Mouse (Mus musculus): ENCODE measurements around the gene Cd44. TPM values are rescaled to one million over a fixed set of nuclear protein-coding genes. Genes with fewer than 3 reads are reported as not detected.

Cd44 gene
- total and polyA plus RNA-seq, 2 experiments from 2014 or later: 9.3 to 12.5 TPM

DNA sequence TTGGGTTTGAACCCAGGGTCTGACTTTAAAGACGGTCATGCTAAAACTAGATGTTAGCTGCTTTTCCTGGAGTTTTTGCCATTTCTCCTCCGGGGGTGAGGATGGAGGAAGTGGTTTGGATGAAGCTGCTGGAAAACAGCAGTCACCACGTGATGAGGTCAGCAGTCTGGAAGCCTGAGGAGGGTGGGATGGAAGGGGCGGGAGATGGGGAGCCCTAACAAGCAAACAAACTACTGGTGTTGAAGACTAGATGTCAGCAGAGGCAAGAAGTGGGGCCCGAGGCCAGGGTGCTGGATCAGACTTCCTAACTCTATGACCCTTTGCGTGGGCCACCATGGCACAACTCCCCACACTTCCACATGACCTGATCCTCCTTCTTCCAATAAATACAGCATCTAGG is 96.2 kb downstream of the Cd44 start:
- H3K9me3 ChIP-seq (replicated peaks; ENCODE audit: control insufficient read depth, low read length): no peaks in the 10 kb centered on the region
- H3K4me3 ChIP-seq (ENCODE audit: low read depth, low read length): no peak overlapping the region
- H3K36me3 ChIP-seq (replicated peaks; ENCODE audit: control insufficient read depth, insufficient read depth, low read length): no peaks in the 10 kb centered on the region
- H3K9ac ChIP-seq (replicated peaks; ENCODE audit: low read depth, low read length): no peak overlapping the region
- no peak for TF ChIP-seq CTCF (IDR thresholded peaks at IDR 0.05; ENCODE audit: low read depth)
- DNase-seq (ENCODE audit: low spot score): no peak
- H3K27ac ChIP-seq (ENCODE audit: low read depth): no peak overlapping the region
- no peaks in the 10 kb centered on the region for H3K4me1 ChIP-seq (ENCODE audit: control insufficient read depth, insufficient read depth)
- WGBS: 59% methylated on average over 6 of the region's 6 CpGs
- no peak for ATAC-seq (ENCODE audit: insufficient read depth, low read depth)
- H3K4me2 ChIP-seq (ENCODE audit: low read depth, low read length): no peak overlapping the region
- H3K27me3 ChIP-seq (ENCODE audit: control insufficient read depth, insufficient read depth, low read length): no peaks in the 10 kb centered on the region

GRCm38 (mm10) chr2:102804109-102804508 is 97.4 kb downstream of the Cd44 start:
- ATAC-seq (ENCODE audit: insufficient read depth, low read depth): no peak
- no peak for TF ChIP-seq EP300 (IDR thresholded peaks at IDR 0.05; ENCODE audit: low read depth)
- peak; percentile 82 for TF ChIP-seq CTCF (IDR thresholded peaks at IDR 0.05; ENCODE audit: low read depth)
- no peaks in the 10 kb centered on the region for H3K36me3 ChIP-seq (replicated peaks; ENCODE audit: control insufficient read depth, insufficient read depth, low read length)
- H3K9ac ChIP-seq (replicated peaks; ENCODE audit: low read depth, low read length): no peak overlapping the region
- no peaks in the 10 kb centered on the region for H3K9me3 ChIP-seq (replicated peaks; ENCODE audit: control insufficient read depth, low read length)
- peak; percentile 58 for DNase-seq (ENCODE audit: low spot score)
- H3K4me1 ChIP-seq (ENCODE audit: control insufficient read depth, insufficient read depth): no peaks in the 10 kb centered on the region
- 17% methylated on average over 2 of the region's 2 CpGs for WGBS
- no peak overlapping the region for H3K27ac ChIP-seq (ENCODE audit: low read depth)
- H3K27me3 ChIP-seq (ENCODE audit: control insufficient read depth, insufficient read depth, low read length): no peaks in the 10 kb centered on the region
- no peak overlapping the region for H3K4me2 ChIP-seq (ENCODE audit: low read depth, low read length)
- no peak overlapping the region for H3K4me3 ChIP-seq (ENCODE audit: low read depth, low read length)

GRCm38 (mm10) chr2:102801899-102802298 is 99.6 kb downstream of the Cd44 start:
- no peak for ATAC-seq (ENCODE audit: insufficient read depth, low read depth)
- TF ChIP-seq EP300 (IDR thresholded peaks at IDR 0.05; ENCODE audit: low read depth) (no peak), CTCF (IDR thresholded peaks at IDR 0.05; ENCODE audit: low read depth) (no peak)

DNA sequence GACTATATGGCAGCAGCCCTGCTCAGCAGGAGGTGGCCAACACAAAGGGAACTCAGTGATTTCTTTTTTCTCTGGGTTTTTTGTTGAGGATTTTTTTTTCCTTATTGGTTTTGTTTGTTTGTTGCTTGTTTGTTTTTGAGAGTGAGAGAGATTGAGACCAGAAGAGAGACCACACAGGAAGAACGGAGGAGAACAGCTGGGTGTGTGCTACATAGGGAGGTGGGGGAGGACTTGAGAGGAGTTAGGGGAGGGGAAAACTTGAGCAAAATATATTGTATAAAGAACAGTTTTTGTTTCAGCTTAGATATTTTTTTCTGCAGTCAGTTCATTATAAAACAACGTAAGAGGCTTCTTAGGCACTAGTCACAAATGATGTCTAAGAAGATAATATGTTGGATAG is 103.3 kb downstream of the Cd44 start:
- H3K36me3 ChIP-seq (replicated peaks; ENCODE audit: control insufficient read depth, insufficient read depth, low read length): no peaks in the 10 kb centered on the region
- H3K9ac ChIP-seq (replicated peaks; ENCODE audit: low read depth, low read length): no peak overlapping the region
- H3K4me2 ChIP-seq (ENCODE audit: low read depth, low read length): no peak overlapping the region
- no peak for DNase-seq (ENCODE audit: low spot score)
- no peak for TF ChIP-seq EP300 (IDR thresholded peaks at IDR 0.05; ENCODE audit: low read depth)
- TF ChIP-seq CTCF (IDR thresholded peaks at IDR 0.05; ENCODE audit: low read depth): no peak
- 69% methylated on average over 2 of the region's 2 CpGs for WGBS
- no peak overlapping the region for H3K4me3 ChIP-seq (ENCODE audit: low read depth, low read length)
- no peaks in the 10 kb centered on the region for H3K27me3 ChIP-seq (ENCODE audit: control insufficient read depth, insufficient read depth, low read length)
- no peak for ATAC-seq (ENCODE audit: insufficient read depth, low read depth)
- H3K4me1 ChIP-seq (ENCODE audit: control insufficient read depth, insufficient read depth): no peaks in the 10 kb centered on the region
- H3K27ac ChIP-seq (ENCODE audit: low read depth): no peak overlapping the region
- H3K9me3 ChIP-seq (replicated peaks; ENCODE audit: control insufficient read depth, low read length): no peaks in the 10 kb centered on the region

More at GRCm38 (mm10) chr2:102801899-102802298, 99.6 kb downstream of the Cd44 start:
- 89% methylated on average over 1 of the region's 1 CpGs for WGBS
- Histone ChIP-seq H3K9me3 (replicated peaks; ENCODE audit: control insufficient read depth, low read length) (no peaks in the 10 kb centered on the region), H3K9ac (replicated peaks; ENCODE audit: low read depth, low read length) (no peak overlapping the region), H3K27ac (ENCODE audit: low read depth) (no peak overlapping the region), H3K4me2 (ENCODE audit: low read depth, low read length) (no peak overlapping the region), H3K36me3 (replicated peaks; ENCODE audit: control insufficient read depth, insufficient read depth, low read length) (no peaks in the 10 kb centered on the region), H3K27me3 (ENCODE audit: control insufficient read depth, insufficient read depth, low read length) (no peaks in the 10 kb centered on the region), H3K4me3 (ENCODE audit: low read depth, low read length) (no peak overlapping the region), H3K4me1 (ENCODE audit: control insufficient read depth, insufficient read depth) (no peaks in the 10 kb centered on the region)
- no peak for DNase-seq (ENCODE audit: low spot score)

DNA sequence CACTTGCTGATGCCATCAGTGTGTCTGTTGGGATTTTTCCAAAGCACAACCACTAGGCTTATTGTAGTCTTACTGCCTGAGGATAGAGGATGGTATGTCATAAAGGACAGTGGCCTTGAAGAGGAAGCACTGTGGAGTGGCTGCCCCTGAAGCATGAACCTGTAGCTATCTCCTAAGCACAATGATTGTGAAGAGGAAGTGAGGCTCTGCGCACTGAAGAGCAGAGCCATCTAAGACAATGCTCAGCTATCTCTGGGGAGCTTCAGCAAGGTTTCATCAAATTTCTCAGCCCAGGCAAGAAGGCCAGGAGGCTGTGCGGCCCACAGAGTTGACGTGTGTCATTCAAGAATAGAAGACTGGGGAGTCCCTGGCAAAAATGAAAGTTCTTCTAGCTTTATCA is 106.4 kb downstream of the Cd44 start:
- Histone ChIP-seq H3K4me2 (ENCODE audit: low read depth, low read length) (no peak overlapping the region), H3K36me3 (replicated peaks; ENCODE audit: control insufficient read depth, insufficient read depth, low read length) (no peaks in the 10 kb centered on the region), H3K9ac (replicated peaks; ENCODE audit: low read depth, low read length) (no peak overlapping the region), H3K27ac (ENCODE audit: low read depth) (no peak overlapping the region), H3K4me3 (ENCODE audit: low read depth, low read length) (no peak overlapping the region), H3K27me3 (ENCODE audit: control insufficient read depth, insufficient read depth, low read length) (no peaks in the 10 kb centered on the region), H3K9me3 (replicated peaks; ENCODE audit: control insufficient read depth, low read length) (no peaks in the 10 kb centered on the region), H3K4me1 (ENCODE audit: control insufficient read depth, insufficient read depth) (no peaks in the 10 kb centered on the region)
- 74% methylated on average over 3 of the region's 3 CpGs for WGBS
- no peak for ATAC-seq (ENCODE audit: insufficient read depth, low read depth)
- no peak for DNase-seq (ENCODE audit: low spot score)
- no peak for TF ChIP-seq CTCF (IDR thresholded peaks at IDR 0.05; ENCODE audit: low read depth)

- no peak for TF ChIP-seq CTCF (IDR thresholded peaks at IDR 0.05; ENCODE audit: low read depth)
- TF ChIP-seq EP300 (IDR thresholded peaks at IDR 0.05; ENCODE audit: low read depth): no peak
- no peak for ATAC-seq (ENCODE audit: insufficient read depth, low read depth)
- Histone ChIP-seq H3K27me3 (ENCODE audit: control insufficient read depth, insufficient read depth, low read length) (no peaks in the 10 kb centered on the region), H3K4me3 (ENCODE audit: low read depth, low read length) (no peak overlapping the region), H3K4me2 (ENCODE audit: low read depth, low read length) (no peak overlapping the region), H3K36me3 (replicated peaks; ENCODE audit: control insufficient read depth, insufficient read depth, low read length) (no peaks in the 10 kb centered on the region), H3K9ac (replicated peaks; ENCODE audit: low read depth, low read length) (no peak overlapping the region), H3K4me1 (ENCODE audit: control insufficient read depth, insufficient read depth) (no peaks in the 10 kb centered on the region), H3K9me3 (replicated peaks; ENCODE audit: control insufficient read depth, low read length) (no peaks in the 10 kb centered on the region), H3K27ac (ENCODE audit: low read depth) (no peak overlapping the region)
- no peak for DNase-seq (ENCODE audit: low spot score)
- WGBS: 81% methylated on average over 6 of the region's 6 CpGs
Measured at GRCm38 (mm10) chr2:102792804-102793203, 108.7 kb downstream of the Cd44 start.

Data from heart, postnatal 0 days (tissue).